Mouse (Mus musculus) midbrain, embryonic 14.5 days (tissue): ENCODE measurements around the gene Adck2. TPM values are rescaled to one million over a fixed set of nuclear protein-coding genes. Genes with fewer than 3 reads are reported as not detected.
A peak's percentile ranks its signal among the peaks of the same experiment; 100 is the strongest.

ENCODE experiments used
- ATAC-seq: fragments of 200-750 bp; cut with Nextera tagmentation; 2 replicates; pipeline ENCODE4 v1.8.0; 2017; ENCODE audit warnings: moderate number of reproducible peaks, moderate library complexity; ENCODE audit not compliant: low FRiP score, low TSS enrichment
- DNase-seq: peaks from one replicate; pipeline ENCODE4 v3.0.0-alpha.2; 2015
- H3K27ac ChIP-seq: fragments of 300-500 bp; sonication (generic); replicated peaks from 2 replicates; pipeline ENCODE4 v1.5.1; 2014; ENCODE audit warnings: mild to moderate bottlenecking, low read depth, low read length, moderate library complexity
- H3K27me3 ChIP-seq: fragments of 300-500 bp; sonication (generic); 2 replicates; pipeline ENCODE4 v1.6.1; 2014; ENCODE audit warnings: low read length, control low read depth, mixed read lengths; ENCODE audit not compliant: control insufficient read depth, insufficient read depth
- H3K36me3 ChIP-seq: fragments of 300-500 bp; sonication (generic); 2 replicates; pipeline ENCODE4 v1.6.1; 2014; ENCODE audit warnings: low read length, control low read depth; ENCODE audit not compliant: control insufficient read depth, insufficient read depth
- H3K4me1 ChIP-seq: fragments of 300-500 bp; sonication (generic); 2 replicates; pipeline ENCODE4 v1.6.1; 2014; ENCODE audit warnings: mild to moderate bottlenecking, antibody characterized with exemption, low read length, control low read depth; ENCODE audit not compliant: control insufficient read depth, insufficient read depth
- H3K4me2 ChIP-seq: fragments of 300-500 bp; sonication (generic); 2 replicates; pipeline ENCODE4 v1.6.1; 2014; ENCODE audit warnings: mild to moderate bottlenecking, low read length, moderate library complexity
- H3K4me3 ChIP-seq: fragments of 300-500 bp; sonication (generic); replicated peaks from 2 replicates; pipeline ENCODE4 v1.5.1; 2014; ENCODE audit warnings: low read depth, low read length
- H3K9ac ChIP-seq: fragments of 300-500 bp; sonication (generic); replicated peaks from 2 replicates; pipeline ENCODE4 v1.6.1; 2014; ENCODE audit warnings: mild to moderate bottlenecking, low read length, moderate library complexity
- H3K9me3 ChIP-seq: fragments of 300-500 bp; sonication (generic); 2 replicates; pipeline ENCODE4 v1.6.1; 2016; ENCODE audit warnings: low read length, control low read depth, mixed read lengths; ENCODE audit not compliant: control insufficient read depth
- WGBS: fragments of 180-500 bp; shearing (Covaris S2); extraction: QIAGEN DNeasy Blood & Tissue Kit; methylation state at CpG from one replicate; pipeline ENCODE4 v1.1.7; 2014; 5-methylcytosine and 5-hydroxymethylcytosine counted together
- polyA plus RNA-seq: library from polyadenylated mRNA; unstranded; fragments of >200 nt; fragmentation: Nextera tagmentation; extraction: Ambion mirVana; gene quantifications from 2 replicates; pipeline ENCODE4 v1.2.1, GENCODE M21; 2014

Gene Adck2
- polyA plus RNA-seq, 1 experiment from 2014 or later = 48.7 TPM

DNA sequence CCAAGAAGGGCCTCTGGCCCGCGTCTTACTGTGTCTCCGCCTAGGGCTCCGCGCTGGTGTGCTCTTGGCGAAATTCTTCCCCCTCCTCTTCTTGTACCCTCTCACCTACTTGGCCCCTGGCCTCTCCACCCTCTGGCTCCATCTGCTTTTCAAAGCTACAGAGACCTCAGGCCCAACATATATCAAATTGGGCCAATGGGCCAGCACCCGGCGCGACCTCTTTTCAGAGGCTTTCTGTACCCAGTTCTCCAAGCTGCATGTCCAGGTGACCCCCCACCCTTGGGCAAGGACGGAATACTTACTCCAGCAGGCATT, 839 bp downstream of the Adck2 start:
- Histone ChIP-seq H3K4me3 (peak overlapping the region; percentile 79), H3K27me3 (no peaks in the 10 kb centered on the region), H3K36me3 (peaks cover 21% of the 10 kb centered on the region), H3K4me1 (peaks cover 11% of the 10 kb centered on the region), H3K9me3 (no peaks in the 10 kb centered on the region), H3K9ac (peak overlapping the region; percentile 90), H3K27ac (peak overlapping the region; percentile 96), H3K4me2 (peak overlapping the region; percentile 71)
- ATAC-seq = peak; percentile 46
- no peak for DNase-seq
- WGBS = 20% methylated on average over 10 of the region's 10 CpGs

DNA sequence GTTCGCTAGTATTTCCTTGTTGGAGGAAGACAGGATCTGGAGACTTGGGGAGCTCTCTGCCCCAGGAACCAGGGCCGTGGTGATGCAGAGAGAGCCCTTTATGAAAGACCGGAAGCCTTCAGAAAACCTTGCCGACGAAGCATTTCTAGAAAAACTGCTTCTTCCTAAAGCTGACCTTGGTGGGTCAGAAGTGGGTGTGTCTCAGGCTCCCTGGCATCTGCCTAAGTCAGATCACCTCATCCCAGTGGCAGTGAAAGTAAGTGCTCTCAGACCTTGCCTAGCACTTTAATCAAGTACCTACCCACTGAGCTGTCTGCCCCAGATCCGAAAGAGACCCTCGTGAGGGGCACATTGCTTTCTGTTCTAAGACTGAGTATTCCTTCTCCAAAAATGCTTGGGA, 1.3 kb downstream of the Adck2 start:
- Histone ChIP-seq H3K4me1 (peaks cover 11% of the 10 kb centered on the region), H3K36me3 (peaks cover 26% of the 10 kb centered on the region), H3K27ac (peak overlapping the region; percentile 96), H3K4me2 (peak overlapping the region; percentile 71), H3K4me3 (peak overlapping the region; percentile 79), H3K9ac (peak overlapping the region; percentile 90; the same call in 1 of the 2 replicates), H3K27me3 (no peaks in the 10 kb centered on the region), H3K9me3 (no peaks in the 10 kb centered on the region)
- 71% methylated on average over 7 of the region's 7 CpGs for WGBS
- ATAC-seq = no peak
- DNase-seq = no peak

DNA sequence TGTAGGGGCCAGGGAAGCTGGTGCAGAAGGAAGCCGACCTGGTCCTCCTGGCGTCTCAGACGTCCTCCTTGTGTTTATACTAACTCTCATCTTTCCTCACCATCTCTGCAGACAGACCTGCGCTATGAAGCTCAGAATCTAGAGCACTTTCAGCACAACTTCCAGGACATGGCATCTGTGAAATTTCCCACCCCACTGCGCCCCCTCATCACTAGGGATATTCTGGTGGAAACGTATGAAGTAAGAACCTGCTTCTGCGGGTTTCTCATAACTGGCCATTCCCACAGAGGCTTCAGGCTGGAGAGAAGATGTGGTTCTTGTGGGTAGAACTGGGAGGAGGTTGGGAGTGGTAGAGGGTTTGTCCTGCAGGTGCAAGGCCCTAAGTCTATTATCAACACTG, 5.9 kb downstream of the Adck2 start:
- Histone ChIP-seq H3K9me3 (no peaks in the 10 kb centered on the region), H3K27ac (no peak overlapping the region), H3K4me1 (peaks cover 8% of the 10 kb centered on the region), H3K9ac (no peak overlapping the region), H3K36me3 (peaks cover 63% of the 10 kb centered on the region), H3K4me3 (no peak overlapping the region), H3K27me3 (no peaks in the 10 kb centered on the region), H3K4me2 (no peak overlapping the region)
- WGBS = 96% methylated on average over 7 of the region's 7 CpGs
- ATAC-seq = no peak
- DNase-seq = no peak

DNA sequence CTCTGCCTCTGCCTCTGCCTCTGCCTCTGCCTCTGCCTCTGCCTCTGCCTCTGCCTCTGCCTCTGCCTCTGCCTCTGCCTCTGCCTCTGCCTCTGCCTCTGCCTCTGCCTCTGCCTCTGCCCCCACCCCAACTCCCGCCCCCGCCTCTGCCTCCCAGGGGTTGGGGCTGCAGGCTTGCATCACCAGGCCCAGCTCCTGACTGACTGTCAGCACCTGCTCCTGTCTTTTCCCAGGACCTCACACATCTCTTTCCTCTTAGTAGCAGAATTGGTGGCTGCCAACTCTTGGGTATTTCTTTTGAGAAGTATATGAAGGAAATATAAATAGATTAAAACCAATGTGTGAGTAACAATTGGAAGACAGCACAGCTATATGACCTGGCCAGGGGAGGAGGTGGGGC, 6.9 kb downstream of the Adck2 start:
- 95% methylated on average over 2 of the region's 2 CpGs for WGBS
- no peak overlapping the region for H3K4me3 ChIP-seq
- no peak overlapping the region for H3K27ac ChIP-seq
- peaks cover 70% of the 10 kb centered on the region for H3K36me3 ChIP-seq
- ATAC-seq (no peak), DNase-seq (no peak)
- H3K9ac ChIP-seq = no peak overlapping the region
- H3K4me2 ChIP-seq = no peak overlapping the region
- no peaks in the 10 kb centered on the region for H3K9me3 ChIP-seq
- H3K4me1 ChIP-seq = no peaks in the 10 kb centered on the region
- no peaks in the 10 kb centered on the region for H3K27me3 ChIP-seq

DNA sequence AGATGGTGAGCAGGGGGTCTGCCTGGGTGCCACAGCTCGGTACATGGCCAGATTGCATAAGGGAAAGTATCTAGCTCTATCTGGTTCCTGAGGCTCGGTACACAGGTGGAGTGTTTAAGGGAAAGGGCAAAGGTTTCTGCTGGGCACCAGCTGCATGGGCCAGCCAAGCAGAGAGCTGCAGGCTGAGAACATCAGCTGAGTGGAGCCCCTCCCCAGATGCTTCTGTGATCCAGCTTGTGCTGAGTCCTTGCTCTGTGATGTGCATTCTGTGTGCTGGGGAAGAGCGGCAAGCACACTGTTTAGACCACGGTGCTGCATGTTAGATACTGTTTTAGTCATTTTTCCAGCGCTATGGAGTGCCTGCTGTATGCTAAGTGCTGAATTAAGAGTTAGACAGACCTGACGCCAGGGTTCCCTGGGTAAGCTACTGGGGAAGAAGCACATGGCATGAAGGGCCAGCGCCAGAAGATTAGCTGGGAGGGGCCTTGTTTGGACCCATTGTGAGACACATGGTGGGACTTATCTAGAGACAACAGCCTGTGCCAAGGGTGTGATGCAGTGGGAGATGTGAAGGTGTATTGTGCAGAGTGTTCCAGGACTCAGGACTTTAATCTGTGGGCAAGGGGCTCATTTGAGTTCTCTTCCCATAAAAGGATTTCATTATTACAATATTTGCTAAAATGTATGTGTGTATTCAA, 7.6 kb downstream of the Adck2 start:
- DNase-seq (no peak), ATAC-seq (no peak)
- H3K36me3 ChIP-seq = peaks cover 76% of the 10 kb centered on the region
- H3K9ac ChIP-seq = no peak overlapping the region
- no peaks in the 10 kb centered on the region for H3K9me3 ChIP-seq
- no peak overlapping the region for H3K27ac ChIP-seq
- H3K27me3 ChIP-seq = no peaks in the 10 kb centered on the region
- H3K4me2 ChIP-seq = no peak overlapping the region
- H3K4me1 ChIP-seq = no peaks in the 10 kb centered on the region
- WGBS = 79% methylated on average over 7 of the region's 7 CpGs
- H3K4me3 ChIP-seq = no peak overlapping the region

DNA sequence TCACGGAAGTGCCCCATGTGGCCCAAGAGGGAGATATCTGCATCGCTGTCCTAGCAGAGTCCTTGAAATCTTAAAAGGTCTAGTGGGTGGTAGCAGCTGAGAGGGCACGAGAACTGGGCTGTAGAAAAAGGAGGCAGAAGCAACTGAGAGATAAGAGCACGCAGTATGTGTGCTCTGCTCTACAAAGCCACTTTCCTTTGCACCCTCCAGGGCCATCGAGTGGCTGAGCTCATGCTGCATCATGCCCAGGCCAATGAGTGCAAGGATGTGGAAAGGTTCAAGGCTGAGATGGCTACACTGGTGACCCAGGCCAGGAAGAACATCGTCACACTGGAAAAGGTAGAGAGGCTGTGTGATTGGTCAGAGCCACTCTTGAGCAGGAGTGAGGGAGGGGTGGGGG, 11.8 kb downstream of the Adck2 start, which contains the start of gene Gm42420:
Gene Gm42420, plus strand, starts transcription at position 237 of the 400 bp plus-strand sequence.
- WGBS = 94% methylated on average over 6 of the region's 6 CpGs
- DNase-seq (no peak), ATAC-seq (no peak)
- no peak within 1 kb of the TSS for H3K27ac ChIP-seq
- no peaks in the 10 kb centered on the region for H3K9me3 ChIP-seq
- no peak within 1 kb of the TSS for H3K9ac ChIP-seq
- no peak within 1 kb of the TSS for H3K4me2 ChIP-seq
- no peaks in the 10 kb centered on the region for H3K27me3 ChIP-seq
- H3K4me1 ChIP-seq = no peaks in the 10 kb centered on the region
- no peak within 1 kb of the TSS for H3K4me3 ChIP-seq
- H3K36me3 ChIP-seq = peaks cover 79% of the 10 kb centered on the region

DNA sequence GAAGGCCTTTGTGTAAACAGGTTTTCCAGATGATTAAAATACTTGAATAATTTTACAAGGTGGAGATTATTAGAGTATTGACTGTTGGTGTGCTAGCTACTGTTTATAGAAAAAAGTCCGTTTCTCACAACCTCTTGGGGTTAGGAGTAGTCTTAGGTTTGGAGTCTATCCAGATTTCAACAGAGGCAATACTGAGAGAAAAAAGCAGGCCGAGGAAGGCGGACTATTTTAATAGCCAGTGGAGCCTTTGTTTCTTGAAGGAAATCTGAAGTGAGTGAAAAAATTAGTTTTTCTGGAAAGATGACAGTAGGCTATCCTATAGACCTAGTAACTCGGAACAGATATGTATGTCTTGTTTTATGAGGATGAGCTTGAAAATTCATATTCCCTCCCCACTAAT, 17.8 kb downstream of the Adck2 start:
- Histone ChIP-seq H3K4me2 (no peak overlapping the region), H3K9ac (no peak overlapping the region), H3K9me3 (no peaks in the 10 kb centered on the region), H3K27me3 (no peaks in the 10 kb centered on the region), H3K4me3 (no peak overlapping the region), H3K27ac (no peak overlapping the region), H3K4me1 (peaks cover 5% of the 10 kb centered on the region; the same call in 1 of the 2 replicates), H3K36me3 (peaks cover 30% of the 10 kb centered on the region)
- no peak for ATAC-seq
- DNase-seq = no peak
- WGBS = 98% methylated on average over 4 of the region's 4 CpGs

DNA sequence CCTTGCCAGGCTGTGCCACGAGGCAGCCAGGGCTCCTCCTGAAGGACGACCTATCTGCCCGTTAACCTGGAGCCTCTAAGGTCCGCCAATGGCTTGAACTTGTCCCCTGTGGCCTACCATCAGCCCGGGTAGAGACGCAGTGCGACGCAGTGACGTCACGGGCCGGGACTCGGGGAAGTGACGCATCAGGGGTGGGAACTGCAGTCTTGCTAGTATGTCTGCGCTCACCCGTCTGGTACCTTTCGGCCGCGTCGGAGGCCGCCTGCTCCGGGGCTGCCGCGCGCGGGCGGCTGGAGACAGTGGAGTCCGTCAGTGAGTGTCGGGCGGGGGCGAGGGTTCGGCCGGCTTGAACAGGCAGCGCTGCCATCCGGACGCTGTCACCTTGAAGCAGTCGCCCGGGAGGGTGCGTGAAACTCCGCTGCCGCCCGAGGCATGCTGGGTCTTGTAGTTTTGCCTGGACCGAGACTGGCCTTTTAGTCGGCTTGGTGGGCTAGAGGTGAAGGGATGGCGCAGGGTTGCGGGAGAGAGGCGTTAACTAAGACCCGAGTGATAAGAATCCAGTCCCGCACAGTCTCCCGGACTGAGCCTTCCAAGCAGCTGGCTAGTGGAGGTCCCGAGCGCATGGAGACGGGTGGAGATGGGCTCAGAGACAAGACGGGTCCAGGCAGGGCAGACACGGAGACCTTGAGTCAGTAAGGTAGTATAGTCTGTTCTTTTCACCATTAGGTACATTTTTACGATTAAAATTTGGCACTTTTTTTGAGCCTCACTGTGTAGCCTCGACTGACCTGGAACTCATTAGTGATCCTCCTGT, 18.9 kb downstream of the Adck2 start, which contains the start of gene Ndufb2:
Gene Ndufb2, plus strand, starts transcription at position 174 of the 814 bp plus-strand sequence.
- H3K4me2 ChIP-seq = peak within 1 kb of the TSS; percentile 71
- H3K9ac ChIP-seq = peak within 1 kb of the TSS; percentile 77
- H3K27me3 ChIP-seq = no peaks in the 10 kb centered on the region
- H3K4me1 ChIP-seq = peaks cover 5% of the 10 kb centered on the region; the same call in 1 of the 2 replicates
- peak within 1 kb of the TSS; percentile 95 for H3K27ac ChIP-seq
- ATAC-seq (peak; percentile 98), DNase-seq (peak; percentile 98)
- H3K9me3 ChIP-seq = no peaks in the 10 kb centered on the region
- H3K36me3 ChIP-seq = peaks cover 28% of the 10 kb centered on the region
- H3K4me3 ChIP-seq = peak within 1 kb of the TSS; percentile 78
- WGBS = under 1% methylated on average over 56 of the region's 56 CpGs
